Mouse (Mus musculus) hindbrain, embryonic 13.5 days (tissue): ENCODE measurements around the gene Zfp59. TPM values are rescaled to one million over a fixed set of nuclear protein-coding genes. Genes with fewer than 3 reads are reported as not detected.
"Not testable (repeated sequence)": the region's sequence is repeated elsewhere in the genome, so short reads cannot be mapped to it uniquely, and the experiment has no call there.

Experiments
- ATAC-seq: fragments of 200-750 bp; cut with Nextera tagmentation; 2 replicates; pipeline ENCODE4 v1.8.0; 2017; ENCODE audit warnings: moderate TSS enrichment; ENCODE audit not compliant: low FRiP score
- H3K27ac ChIP-seq: fragments of 300-500 bp; sonication (generic); 2 replicates; pipeline ENCODE4 v1.5.1; 2015; ENCODE audit warnings: inconsistent platforms, mild to moderate bottlenecking, moderate library complexity
- H3K27me3 ChIP-seq: fragments of 300-500 bp; sonication (generic); 2 replicates; pipeline ENCODE4 v1.6.1; 2015; ENCODE audit warnings: mild to moderate bottlenecking, inconsistent platforms
- H3K36me3 ChIP-seq: fragments of 300-500 bp; sonication (generic); 2 replicates; pipeline ENCODE4 v1.6.1; 2015; ENCODE audit warnings: mild to moderate bottlenecking, inconsistent platforms
- H3K4me1 ChIP-seq: fragments of 300-500 bp; sonication (generic); replicated peaks from 2 replicates; pipeline ENCODE4 v1.6.1; 2015; ENCODE audit warnings: inconsistent platforms
- H3K4me2 ChIP-seq: fragments of 300-500 bp; sonication (generic); 2 replicates; pipeline ENCODE4 v1.6.1; 2015; ENCODE audit warnings: inconsistent platforms, mild to moderate bottlenecking, moderate library complexity
- H3K4me3 ChIP-seq: fragments of 300-500 bp; sonication (generic); 2 replicates; pipeline ENCODE4 v1.5.1; 2015; ENCODE audit warnings: mild to moderate bottlenecking, inconsistent platforms
- H3K9ac ChIP-seq: fragments of 300-500 bp; sonication (generic); 2 replicates; pipeline ENCODE4 v1.6.1; 2015; ENCODE audit warnings: mild to moderate bottlenecking, inconsistent platforms
- H3K9me3 ChIP-seq: fragments of 300-500 bp; sonication (generic); 2 replicates; pipeline ENCODE4 v1.6.1; 2016; ENCODE audit warnings: inconsistent platforms
- WGBS: fragments of 180-500 bp; shearing (Covaris S2); methylation state at CpG from one replicate; pipeline ENCODE4 v1.1.7; 2015; 5-methylcytosine and 5-hydroxymethylcytosine counted together
- polyA plus RNA-seq: library from polyadenylated mRNA; unstranded; fragments of >200 nt; fragmentation: Nextera tagmentation; extraction: Ambion mirVana; gene quantifications from 2 replicates; pipeline ENCODE4 v1.2.1, GENCODE M21; 2015

Gene Zfp59
- 10.5 and 11.0 TPM in 2 replicates for polyA plus RNA-seq

DNA sequence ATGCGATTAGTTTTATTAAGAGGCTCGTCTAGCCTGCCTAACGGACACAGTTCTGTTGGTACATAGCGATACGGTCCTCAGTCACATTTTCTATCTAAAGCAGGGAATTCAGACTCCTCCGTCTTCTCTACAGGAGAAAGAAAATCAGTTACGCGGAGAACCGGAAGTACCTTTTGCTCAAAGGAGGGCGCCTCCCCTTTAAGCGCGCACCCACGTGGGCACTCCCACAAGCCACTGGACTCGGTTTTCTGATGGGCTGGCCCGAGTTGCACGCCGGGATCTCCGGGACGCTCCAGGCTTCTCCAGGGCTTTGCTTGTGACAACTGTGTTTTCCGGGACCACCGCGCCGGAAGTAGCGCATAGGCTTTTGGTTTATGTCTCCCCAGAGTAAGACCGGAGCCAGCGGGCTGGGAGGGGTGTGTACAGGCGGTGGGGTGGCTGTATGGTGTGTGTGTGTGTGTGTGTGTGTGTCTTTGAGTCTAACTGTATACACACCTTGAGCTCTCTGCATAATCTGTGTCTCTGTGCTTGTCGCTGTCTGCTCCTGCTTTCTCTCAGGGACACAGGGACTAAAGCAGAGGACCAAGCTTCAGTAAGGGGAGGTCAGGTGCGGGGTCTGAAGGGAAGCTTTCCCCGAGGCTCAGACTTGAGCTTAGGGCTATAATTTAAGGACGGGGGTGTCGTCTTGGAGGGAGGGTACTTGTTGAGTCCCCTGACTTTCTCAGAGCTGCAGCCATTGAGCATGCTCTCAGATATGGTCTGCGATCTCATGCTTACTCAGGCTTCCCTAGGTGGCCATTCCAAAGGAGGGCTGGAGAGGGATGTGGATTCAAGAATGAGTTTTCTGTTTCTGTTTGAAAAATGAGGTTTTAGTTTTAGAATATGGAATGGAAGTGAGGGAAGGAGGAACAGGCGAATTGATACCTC, at the start of gene Zfp59:
Zfp59 (plus strand) TSS at position 285 of the 927 bp plus-strand sequence.
- peak within 1 kb of the TSS; percentile 50 for H3K4me3 ChIP-seq

DNA sequence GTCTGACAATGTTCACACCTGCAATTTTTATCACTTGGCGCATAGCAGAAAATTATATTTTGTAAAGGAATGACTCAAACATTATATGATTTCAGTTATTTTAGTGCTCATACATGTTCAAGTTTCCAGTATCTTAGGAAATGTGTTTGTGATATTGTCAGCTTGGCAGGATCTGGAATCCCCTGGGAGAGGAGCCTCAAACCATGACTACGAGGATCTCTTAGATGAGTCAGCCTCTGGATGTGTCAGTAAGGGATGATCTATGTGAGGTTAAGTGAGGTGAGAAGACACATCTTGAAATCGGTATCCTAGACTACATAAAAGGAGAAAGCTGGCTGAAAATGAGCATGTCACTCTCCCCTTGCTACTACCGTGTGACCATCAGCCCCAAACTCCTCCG, 49.1 kb upstream of the Zfp59 start:
- Histone ChIP-seq H3K4me3 (no peak overlapping the region), H3K36me3 (0 out of 2 replicates have a peak, but pooled peaks cover 4% of the 10 kb centered on the region), H3K27ac (no peak overlapping the region), H3K4me1 (no peaks in the 10 kb centered on the region), H3K27me3 (no peaks in the 10 kb centered on the region), H3K4me2 (no peak overlapping the region), H3K9ac (no peak overlapping the region), H3K9me3 (peaks cover 15% of the 10 kb centered on the region)
- 91% methylated on average over 5 of the region's 5 CpGs for WGBS
- no peak for ATAC-seq

More for the DNA sequence above, at the start of gene Zfp59:
- peak; percentile 98 for ATAC-seq
- H3K4me1 ChIP-seq = peaks cover 19% of the 10 kb centered on the region
- H3K27me3 ChIP-seq = no peaks in the 10 kb centered on the region
- H3K4me2 ChIP-seq = peak within 1 kb of the TSS; percentile 70
- peak within 1 kb of the TSS; percentile 75 for H3K9ac ChIP-seq
- WGBS = 3% methylated on average over 34 of the region's 34 CpGs
- H3K27ac ChIP-seq = peak within 1 kb of the TSS; percentile 90
- H3K9me3 ChIP-seq = no peaks in the 10 kb centered on the region
- no peaks in the 10 kb centered on the region for H3K36me3 ChIP-seq

- not testable (repeated sequence) for H3K4me3 ChIP-seq, ATAC-seq, H3K9me3 ChIP-seq, H3K4me2 ChIP-seq, H3K9ac ChIP-seq, H3K4me1 ChIP-seq, H3K36me3 ChIP-seq, H3K27me3 ChIP-seq, H3K27ac ChIP-seq
- 63% methylated on average over 3 of the region's 3 CpGs for WGBS
Measured at GRCm38 (mm10) chr7:27793865-27794264, 44.5 kb upstream of the Zfp59 start.

DNA sequence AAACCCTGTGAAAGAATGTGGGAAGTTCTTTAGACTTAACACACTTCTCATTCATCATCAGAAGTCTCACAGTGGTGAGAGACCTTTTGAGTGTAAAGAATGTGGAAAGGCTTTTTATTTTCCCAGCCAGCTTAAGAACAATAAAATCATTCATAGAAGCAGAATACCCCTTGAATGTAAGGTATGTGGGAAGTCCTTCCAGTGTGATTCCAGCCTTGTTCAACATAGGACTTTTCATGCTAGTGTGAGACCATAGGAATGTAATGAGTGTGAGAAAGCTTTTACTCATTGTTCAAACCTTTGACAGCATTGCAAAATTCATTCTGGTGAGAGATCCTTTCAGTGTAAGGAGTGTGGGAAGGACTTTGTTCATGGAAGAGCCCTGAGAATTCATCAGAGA, 43.8 kb upstream of the Zfp59 start:
- Histone ChIP-seq H3K9ac (no peak overlapping the region), H3K27ac (no peak overlapping the region), H3K4me3 (no peak overlapping the region), H3K36me3 (no peaks in the 10 kb centered on the region), H3K4me2 (no peak overlapping the region), H3K4me1 (peaks cover 8% of the 10 kb centered on the region), H3K9me3 (no peaks in the 10 kb centered on the region), H3K27me3 (no peaks in the 10 kb centered on the region)
- no peak for ATAC-seq

DNA sequence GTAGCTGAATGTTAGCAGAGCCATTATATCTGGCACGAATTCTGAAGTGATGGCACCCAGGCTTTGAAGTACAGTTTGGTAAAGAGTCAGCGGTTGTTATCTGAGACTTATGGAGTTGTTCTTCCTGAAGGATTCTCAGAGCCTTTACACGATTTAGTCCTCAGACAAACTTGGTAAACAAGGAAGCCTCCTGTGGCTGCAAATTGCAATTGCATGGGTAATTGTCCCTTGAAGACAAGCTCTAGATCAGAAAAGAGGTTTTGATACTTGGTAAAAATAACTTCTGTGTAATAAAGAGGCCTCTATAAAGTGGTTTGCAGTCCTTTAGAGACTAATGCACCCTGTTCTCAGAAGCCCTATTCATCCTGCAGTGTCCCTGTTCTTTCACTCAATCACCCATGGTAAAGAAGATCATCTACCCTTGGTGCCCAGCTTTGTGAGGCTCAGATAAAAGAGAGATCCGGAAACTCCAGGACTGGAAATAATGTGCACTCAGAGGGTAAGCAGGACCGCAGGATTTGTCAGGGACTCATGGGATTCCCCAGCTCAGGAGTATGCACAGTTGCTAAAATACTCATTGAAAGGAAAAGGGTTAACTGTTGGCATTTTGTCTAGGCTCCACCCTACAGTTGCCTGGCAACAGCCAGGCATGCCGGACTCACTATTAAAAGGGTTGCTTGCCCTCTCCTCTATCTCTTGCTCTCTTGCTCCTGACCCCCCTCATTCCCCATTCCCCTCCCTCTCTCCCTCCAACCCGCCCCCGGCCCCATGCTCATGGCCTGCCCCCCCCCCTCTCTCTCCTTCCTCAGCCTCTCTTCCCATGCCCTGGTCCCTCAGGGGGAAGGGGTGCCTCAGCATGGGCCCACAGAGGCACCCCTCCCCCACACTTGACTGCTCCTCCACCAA, 40.2 kb upstream of the Zfp59 start:
- 25% methylated on average over 8 of the region's 8 CpGs for WGBS
- H3K4me2 ChIP-seq = peak overlapping the region; percentile 25; the same call in 1 of the 2 replicates
- H3K9ac ChIP-seq = no peak overlapping the region
- no peak overlapping the region for H3K4me3 ChIP-seq
- H3K9me3 ChIP-seq = no peaks in the 10 kb centered on the region
- peak overlapping the region; percentile 66 for H3K27ac ChIP-seq
- peak; percentile 73 for ATAC-seq
- no peaks in the 10 kb centered on the region for H3K36me3 ChIP-seq
- no peaks in the 10 kb centered on the region for H3K27me3 ChIP-seq
- H3K4me1 ChIP-seq = peaks cover 8% of the 10 kb centered on the region

DNA sequence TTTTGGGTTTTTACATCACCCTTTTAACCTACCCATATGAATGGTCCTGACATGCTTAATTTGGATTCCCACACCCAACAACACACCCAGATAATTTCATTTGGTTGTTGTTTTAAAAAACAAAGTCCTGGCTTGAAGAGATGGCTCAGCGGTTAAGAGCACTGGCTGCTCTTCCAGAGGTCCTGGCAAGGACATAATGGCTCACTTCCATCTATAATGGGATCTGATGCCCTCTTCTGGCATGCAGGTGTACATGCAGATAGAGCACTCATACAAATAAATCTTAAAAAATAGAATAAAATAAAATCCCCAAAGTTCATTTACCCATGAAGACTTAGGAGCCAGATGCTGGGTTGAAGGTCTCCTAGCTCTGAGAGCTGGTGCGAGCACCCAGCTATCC, 37.3 kb upstream of the Zfp59 start:
- peaks cover 20% of the 10 kb centered on the region for H3K4me1 ChIP-seq
- H3K4me3 ChIP-seq = no peak overlapping the region
- no peak for ATAC-seq
- H3K4me2 ChIP-seq = no peak overlapping the region
- 52% methylated on average over 2 of the region's 2 CpGs for WGBS
- H3K9ac ChIP-seq = no peak overlapping the region
- no peaks in the 10 kb centered on the region for H3K9me3 ChIP-seq
- H3K27ac ChIP-seq = no peak overlapping the region
- H3K27me3 ChIP-seq = no peaks in the 10 kb centered on the region
- no peaks in the 10 kb centered on the region for H3K36me3 ChIP-seq

- WGBS = 82% methylated on average over 5 of the region's 5 CpGs
- no peak overlapping the region for H3K4me3 ChIP-seq
- H3K36me3 ChIP-seq = peaks cover 6% of the 10 kb centered on the region
- H3K9me3 ChIP-seq = no peaks in the 10 kb centered on the region
- no peaks in the 10 kb centered on the region for H3K27me3 ChIP-seq
- H3K4me2 ChIP-seq = no peak overlapping the region
- no peak overlapping the region for H3K27ac ChIP-seq
- peaks cover 20% of the 10 kb centered on the region for H3K4me1 ChIP-seq
- H3K9ac ChIP-seq = no peak overlapping the region
- ATAC-seq = no peak
Measured at GRCm38 (mm10) chr7:27802986-27803385, 35.4 kb upstream of the Zfp59 start.

DNA sequence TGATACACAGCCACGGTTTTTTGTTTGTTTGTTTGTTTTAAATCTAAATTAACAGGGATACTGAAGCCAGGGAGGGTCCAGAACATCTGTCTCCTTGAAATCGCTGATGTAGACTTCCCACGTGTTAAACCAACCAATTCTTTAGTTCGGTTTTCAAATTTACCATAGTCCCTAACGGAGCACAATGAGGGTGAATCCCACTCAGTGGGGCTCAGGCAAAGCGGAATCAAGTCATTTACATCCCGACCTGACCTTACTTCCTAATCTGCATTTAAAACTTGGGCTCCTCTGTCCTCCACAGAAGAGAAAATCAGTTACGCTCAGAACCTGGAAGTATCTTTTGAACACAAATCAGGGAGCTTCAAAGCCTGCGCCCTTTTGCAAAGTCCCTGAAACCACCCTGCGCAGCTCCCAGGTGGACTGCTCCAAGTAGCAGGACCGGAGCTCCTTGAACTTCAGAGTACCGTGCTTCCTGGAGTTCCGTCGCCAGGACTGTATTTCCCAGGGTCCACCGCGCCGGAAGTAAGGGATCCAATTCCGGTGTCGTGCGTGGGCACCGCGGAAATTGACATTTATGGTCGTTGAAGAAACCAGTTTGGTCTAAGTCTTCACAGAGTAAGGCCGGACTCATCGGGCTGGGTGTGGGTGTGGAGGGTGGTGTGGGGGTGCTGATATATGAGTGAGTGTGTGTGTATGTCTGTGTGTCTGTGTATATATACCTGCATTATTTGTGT, 33.9 kb upstream of the Zfp59 start:
- peak; percentile 91 for ATAC-seq

DNA sequence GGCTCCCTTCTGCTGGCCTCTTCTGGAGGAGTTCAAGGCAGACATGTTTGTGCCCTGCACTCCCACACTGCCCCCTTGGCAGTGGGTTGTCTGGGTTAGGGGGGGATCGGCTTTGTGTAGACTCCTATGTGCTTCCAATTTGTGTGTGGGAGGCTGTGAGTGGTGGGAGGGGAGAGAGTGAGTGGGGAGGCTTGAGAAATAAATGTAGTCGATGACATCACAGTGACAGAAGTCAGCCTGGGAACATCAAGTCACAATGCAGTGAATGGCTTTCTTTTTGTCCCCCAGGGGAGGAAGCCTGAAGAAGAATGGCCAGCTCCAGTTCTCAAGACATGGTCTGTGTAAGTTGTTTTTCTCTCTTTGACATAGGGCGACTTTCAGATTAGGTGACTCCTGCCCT, 31.5 kb upstream of the Zfp59 start, which contains the start of gene Zfp626:
Zfp626 (plus strand) TSS at position 301 of the 400 bp plus-strand sequence.
- not testable (repeated sequence) for H3K4me3 ChIP-seq, H3K27me3 ChIP-seq, H3K9ac ChIP-seq, H3K27ac ChIP-seq, H3K4me2 ChIP-seq, H3K9me3 ChIP-seq, ATAC-seq
- peaks cover 14% of the 10 kb centered on the region for H3K4me1 ChIP-seq
- 93% methylated on average over 3 of the region's 3 CpGs for WGBS
- H3K36me3 ChIP-seq = peaks cover 42% of the 10 kb centered on the region

More for the DNA sequence above, 33.9 kb upstream of the Zfp59 start:
- Histone ChIP-seq H3K9me3 (no peaks in the 10 kb centered on the region), H3K27ac (peak overlapping the region; percentile 53; the same call in 1 of the 2 replicates), H3K9ac (peak overlapping the region; percentile 84), H3K4me3 (peak overlapping the region; percentile 79), H3K36me3 (peaks cover 21% of the 10 kb centered on the region), H3K4me2 (peak overlapping the region; percentile 96), H3K27me3 (no peaks in the 10 kb centered on the region), H3K4me1 (peaks cover 14% of the 10 kb centered on the region)
- WGBS = under 1% methylated on average over 25 of the region's 25 CpGs

GRCm38 (mm10) chr7:27807305-27807704, 31.1 kb upstream of the Zfp59 start:
- not testable (repeated sequence) for H3K27ac ChIP-seq, H3K9me3 ChIP-seq, ATAC-seq, H3K4me3 ChIP-seq, H3K27me3 ChIP-seq, H3K4me2 ChIP-seq, H3K9ac ChIP-seq
- Histone ChIP-seq H3K36me3 (peaks cover 46% of the 10 kb centered on the region), H3K4me1 (peaks cover 14% of the 10 kb centered on the region)
- 84% methylated on average over 7 of the region's 7 CpGs for WGBS

GRCm38 (mm10) chr7:27818526-27819110, 19.8 kb upstream of the Zfp59 start:
- Histone ChIP-seq H3K4me2 (no peak overlapping the region), H3K4me3 (no peak overlapping the region), H3K36me3 (peaks cover 74% of the 10 kb centered on the region), H3K27me3 (no peaks in the 10 kb centered on the region), H3K9me3 (no peaks in the 10 kb centered on the region), H3K4me1 (no peaks in the 10 kb centered on the region), H3K27ac (no peak overlapping the region), H3K9ac (no peak overlapping the region)
- WGBS = 95% methylated on average over 7 of the region's 7 CpGs
- no peak for ATAC-seq
